ENCODE assay signal across 10 mouse cellular contexts in genomic region chr5:147574517-147574916, GRCm38 (mm10).
A peak's percentile ranks its signal among the peaks of the same experiment; 100 is the strongest.
DNase-seq lines count a peak whose midpoint lies in the region; ATAC-seq and TF ChIP-seq lines count a peak whose summit lies in the region.
"Had no signal": no experiment of that assay in that cellular context is flagged by ENCODE, and none has a peak within 500 bp of the region (broad histone marks: within the 10 kb centered on the region; RNA-seq: fewer than 3 reads in every experiment).

No protein-coding gene starts in this region.

- TF ChIP-seq POLR2A in cerebellum, adult 2 months (IDR thresholded peaks at IDR 0.05; ENCODE audit: borderline replicate concordance, insufficient read depth, low read length), result no peak

- WGBS in heart, postnatal 0 days, result 26% methylated on average over 8 of the region's 8 CpGs
- WGBS in hindbrain, postnatal 0 days, result 66% methylated on average over 8 of the region's 8 CpGs
- WGBS in cerebellum, adult 2 months, result 68% methylated on average over 8 of the region's 8 CpGs

- H3K27me3 ChIP-seq in heart, postnatal 0 days (ENCODE audit: control insufficient read depth, insufficient read depth, low read length), result no peaks in the 10 kb centered on the region
- no peaks in the 10 kb centered on the region for H3K27me3 ChIP-seq in hindbrain, postnatal 0 days (ENCODE audit: insufficient read depth, low read length)
- no peaks in the 10 kb centered on the region for H3K27me3 ChIP-seq in cerebellum, adult 2 months (ENCODE audit: control insufficient read depth, insufficient read depth, low read length)
- H3K27me3 ChIP-seq: embryonic facial prominence, embryonic 15.5 days had no signal

- peak; percentile 13 for DNase-seq in thymus, postnatal 4 days
- DNase-seq in thymus, postnatal 25 days, result no peak
- peak; percentile 37 for DNase-seq in heart, postnatal 0 days (ENCODE audit: low spot score)
- peak; percentile 49 to 70 for DNase-seq in kidney, postnatal 4 days
- DNase-seq in yolk sac, embryonic 10.5 days (ENCODE audit: low spot score), result peak; percentile 45
- DNase-seq in hindbrain, postnatal 0 days (ENCODE audit: low spot score), result no peak
- no peak for DNase-seq in cerebellum, adult 2 months
- DNase-seq in gastrocnemius, adult 8-10 months (ENCODE audit: low spot score in 2 of 2), result no peak
- DNase-seq: right cerebral cortex, postnatal 4 days had no signal

- TF ChIP-seq CTCF in heart, postnatal 0 days (IDR thresholded peaks at IDR 0.05; ENCODE audit: low read depth), result peak; percentile 7; the same call in 1 of the 2 replicates
- no peak for TF ChIP-seq CTCF in hindbrain, postnatal 0 days (IDR thresholded peaks at IDR 0.05; ENCODE audit: low read depth)
- TF ChIP-seq CTCF in cerebellum, adult 2 months (IDR thresholded peaks at IDR 0.05; ENCODE audit: borderline replicate concordance, insufficient read depth, low read depth, low read length), result no peak

- no peak overlapping the region for H3K4me2 ChIP-seq in heart, postnatal 0 days (ENCODE audit: low read depth, low read length)
- H3K4me2 ChIP-seq in hindbrain, postnatal 0 days (ENCODE audit: low read depth, low read length), result no peak overlapping the region
- H3K4me2 ChIP-seq: embryonic facial prominence, embryonic 15.5 days had no signal

- no peaks in the 10 kb centered on the region for H3K9me3 ChIP-seq in heart, postnatal 0 days (replicated peaks; ENCODE audit: control insufficient read depth, low read length)
- H3K9me3 ChIP-seq in hindbrain, postnatal 0 days (ENCODE audit: low read length), result no peaks in the 10 kb centered on the region
- H3K9me3 ChIP-seq: embryonic facial prominence, embryonic 15.5 days had no signal

- H3K36me3 ChIP-seq in heart, postnatal 0 days (replicated peaks; ENCODE audit: control insufficient read depth, insufficient read depth, low read length), result no peaks in the 10 kb centered on the region
- no peaks in the 10 kb centered on the region for H3K36me3 ChIP-seq in hindbrain, postnatal 0 days (ENCODE audit: insufficient read depth, low read length)
- H3K36me3 ChIP-seq: embryonic facial prominence, embryonic 15.5 days had no signal

- no peak overlapping the region; the same call in 1 of the 2 replicates for H3K27ac ChIP-seq in heart, postnatal 0 days (ENCODE audit: low read depth)
- no peak overlapping the region for H3K27ac ChIP-seq in hindbrain, postnatal 0 days
- no peak overlapping the region for H3K27ac ChIP-seq in cerebellum, adult 2 months (ENCODE audit: insufficient read depth, low read length)
- H3K27ac ChIP-seq: embryonic facial prominence, embryonic 15.5 days had no signal

- TF ChIP-seq EP300 in heart, postnatal 0 days (IDR thresholded peaks at IDR 0.05; ENCODE audit: low read depth), result peak; percentile 30; the same call in 1 of the 2 replicates

- no peaks in the 10 kb centered on the region for H3K4me1 ChIP-seq in heart, postnatal 0 days (ENCODE audit: control insufficient read depth, insufficient read depth)
- H3K4me1 ChIP-seq in hindbrain, postnatal 0 days (ENCODE audit: insufficient read depth, low read length), result no peaks in the 10 kb centered on the region
- H3K4me1 ChIP-seq in cerebellum, adult 2 months (ENCODE audit: control insufficient read depth, insufficient read depth, low read length), result no peaks in the 10 kb centered on the region
- H3K4me1 ChIP-seq: embryonic facial prominence, embryonic 15.5 days had no signal

- no peak overlapping the region for H3K4me3 ChIP-seq in heart, postnatal 0 days (ENCODE audit: low read depth, low read length)
- no peak overlapping the region for H3K4me3 ChIP-seq in hindbrain, postnatal 0 days (ENCODE audit: low read length)
- no peak overlapping the region for H3K4me3 ChIP-seq in cerebellum, adult 2 months (replicated peaks; ENCODE audit: insufficient read depth, low read depth, low read length)
- H3K4me3 ChIP-seq: embryonic facial prominence, embryonic 15.5 days had no signal

- H3K9ac ChIP-seq in heart, postnatal 0 days (replicated peaks; ENCODE audit: low read depth, low read length), result no peak overlapping the region
- no peak overlapping the region for H3K9ac ChIP-seq in hindbrain, postnatal 0 days (replicated peaks; ENCODE audit: low read length)
- H3K9ac ChIP-seq: embryonic facial prominence, embryonic 15.5 days had no signal

- peak; percentile 60 for ATAC-seq in heart, postnatal 0 days (ENCODE audit: insufficient read depth, low read depth)
- no peak for ATAC-seq in hindbrain, postnatal 0 days

Comparison
In these comparisons a context has a peak if more than half of its experiments do, and no peak if none do; other contexts are left out.
1. DNase-seq: peak in thymus, postnatal 4 days (single experiment), heart, postnatal 0 days (single experiment), kidney, postnatal 4 days (2 of 2) and yolk sac, embryonic 10.5 days (single experiment); none in thymus, postnatal 25 days (single experiment), hindbrain, postnatal 0 days (single experiment), cerebellum, adult 2 months (0 of 2) and gastrocnemius, adult 8-10 months (0 of 2).